Mouse (Mus musculus) hindbrain, postnatal 0 days (tissue): ENCODE data around the gene Nectin1. TPM values are rescaled to one million over a fixed set of nuclear protein-coding genes. Genes with fewer than 3 reads are reported as not detected.

ENCODE experiments used
- ATAC-seq: fragments of 200-750 bp; cut with Nextera tagmentation; 2 replicates; pipeline ENCODE4 v1.8.0; 2017; ENCODE audit warnings: mild to moderate bottlenecking, moderate TSS enrichment, moderate library complexity
- DNase-seq: peaks from one replicate; pipeline ENCODE4 v3.0.0-alpha.2; 2015; ENCODE audit warnings: low spot score
- H3K27ac ChIP-seq: fragments of 300-500 bp; sonication (generic); 2 replicates; pipeline ENCODE4 v1.5.1; 2014; ENCODE audit warnings: mild to moderate bottlenecking
- H3K27me3 ChIP-seq: fragments of 300-500 bp; sonication (generic); 2 replicates; pipeline ENCODE4 v1.6.1; 2014; ENCODE audit warnings: low read length, mixed read lengths; ENCODE audit not compliant: insufficient read depth
- H3K36me3 ChIP-seq: fragments of 300-500 bp; sonication (generic); 2 replicates; pipeline ENCODE4 v1.6.1; 2014; ENCODE audit warnings: low read length, mixed read lengths; ENCODE audit not compliant: insufficient read depth
- H3K4me1 ChIP-seq: fragments of 300-500 bp; sonication (generic); 2 replicates; pipeline ENCODE4 v1.6.1; 2014; ENCODE audit warnings: antibody characterized with exemption, low read length, mixed read lengths; ENCODE audit not compliant: insufficient read depth
- H3K4me2 ChIP-seq: fragments of 300-500 bp; sonication (generic); 2 replicates; pipeline ENCODE4 v1.6.1; 2014; ENCODE audit warnings: low read depth, mild to moderate bottlenecking, low read length, moderate library complexity, mixed read lengths
- H3K4me3 ChIP-seq: fragments of 300-500 bp; sonication (generic); 2 replicates; pipeline ENCODE4 v1.5.1; 2014; ENCODE audit warnings: low read length
- H3K9ac ChIP-seq: fragments of 300-500 bp; sonication (generic); replicated peaks from 2 replicates; pipeline ENCODE4 v1.6.1; 2014; ENCODE audit warnings: mild to moderate bottlenecking, low read length, moderate library complexity, mixed read lengths
- H3K9me3 ChIP-seq: fragments of 300-500 bp; sonication (generic); 2 replicates; pipeline ENCODE4 v1.6.1; 2016; ENCODE audit warnings: low read length, mixed read lengths
- CTCF ChIP-seq: IDR thresholded peaks from 2 replicates; pipeline ENCODE4 v1.5.1; 2016; ENCODE audit warnings: antibody characterized with exemption, control low read depth, low read depth
- WGBS: fragments of 180-500 bp; shearing (Covaris S2); extraction: QIAGEN DNeasy Blood & Tissue Kit; methylation state at CpG from one replicate; pipeline ENCODE4 v1.1.7; 2014; 5-methylcytosine and 5-hydroxymethylcytosine counted together
- polyA plus RNA-seq: library from polyadenylated mRNA; unstranded; fragments of >200 nt; fragmentation: Nextera tagmentation; extraction: Ambion mirVana; gene quantifications from 2 replicates; pipeline ENCODE4 v1.2.1, GENCODE M21; 2015
- total RNA-seq: library from RNA; depleted of rRNA; stranded (reverse); fragments of >200 nt; gene quantifications from 2 replicates; pipeline ENCODE4 v1.2.3, GENCODE M21; 2014

Gene Nectin1
- total and polyA plus RNA-seq, 2 experiments from 2014 or later, result 17.1 to 72.8 TPM

GRCm38 (mm10) chr9:43760078-43760477, 16.3 kb downstream of the Nectin1 start:
- H3K9ac ChIP-seq, result no peak overlapping the region
- WGBS, result 55% methylated on average over 12 of the region's 12 CpGs
- H3K36me3 ChIP-seq, result no peaks in the 10 kb centered on the region
- 0 out of 2 replicates have a peak overlapping the region, but pooled peaks have one; percentile 69 for H3K27ac ChIP-seq
- DNase-seq (no peak), ATAC-seq (no peak)
- H3K4me3 ChIP-seq, result no peak overlapping the region
- no peak for TF ChIP-seq CTCF
- peaks cover 20% of the 10 kb centered on the region for H3K4me1 ChIP-seq
- no peak overlapping the region for H3K4me2 ChIP-seq
- H3K9me3 ChIP-seq, result no peaks in the 10 kb centered on the region
- H3K27me3 ChIP-seq, result no peaks in the 10 kb centered on the region

- TF ChIP-seq CTCF, result no peak
- WGBS, result 37% methylated on average over 5 of the region's 5 CpGs
- Histone ChIP-seq H3K4me3 (no peak overlapping the region), H3K36me3 (no peaks in the 10 kb centered on the region), H3K4me2 (peak overlapping the region; percentile 37), H3K27ac (peak overlapping the region; percentile 69), H3K9me3 (no peaks in the 10 kb centered on the region), H3K9ac (0 out of 2 replicates have a peak overlapping the region, but pooled peaks have one; percentile 9), H3K27me3 (no peaks in the 10 kb centered on the region), H3K4me1 (peaks cover 25% of the 10 kb centered on the region)
- ATAC-seq (peak; percentile 83), DNase-seq (peak; percentile 90)
Observed at GRCm38 (mm10) chr9:43761181-43761820, 17.5 kb downstream of the Nectin1 start.

- Histone ChIP-seq H3K4me3 (no peak overlapping the region), H3K27ac (0 out of 2 replicates have a peak overlapping the region, but pooled peaks have one; percentile 69), H3K36me3 (no peaks in the 10 kb centered on the region), H3K27me3 (no peaks in the 10 kb centered on the region), H3K4me2 (no peak overlapping the region), H3K4me1 (peaks cover 25% of the 10 kb centered on the region), H3K9me3 (no peaks in the 10 kb centered on the region), H3K9ac (0 out of 2 replicates have a peak overlapping the region, but pooled peaks have one; percentile 9)
- ATAC-seq (no peak), DNase-seq (no peak)
- 73% methylated on average over 3 of the region's 3 CpGs for WGBS
- no peak for TF ChIP-seq CTCF
Observed at GRCm38 (mm10) chr9:43761941-43762340, 18.2 kb downstream of the Nectin1 start.

- Histone ChIP-seq H3K9ac (no peak overlapping the region), H3K9me3 (no peaks in the 10 kb centered on the region)
Observed at GRCm38 (mm10) chr9:43765419-43766179, 21.8 kb downstream of the Nectin1 start.

GRCm38 (mm10) chr9:43768779-43769178, 25.0 kb downstream of the Nectin1 start:
- no peak overlapping the region for H3K4me3 ChIP-seq
- no peaks in the 10 kb centered on the region for H3K36me3 ChIP-seq
- H3K27me3 ChIP-seq, result no peaks in the 10 kb centered on the region
- no peak for ATAC-seq
- peak; percentile 45 for DNase-seq
- H3K4me2 ChIP-seq, result no peak overlapping the region
- H3K9ac ChIP-seq, result no peak overlapping the region; the same call in 1 of the 2 replicates
- no peak overlapping the region for H3K27ac ChIP-seq
- WGBS, result 16% methylated on average over 4 of the region's 4 CpGs
- peaks cover 11% of the 10 kb centered on the region for H3K4me1 ChIP-seq
- H3K9me3 ChIP-seq, result no peaks in the 10 kb centered on the region
- TF ChIP-seq CTCF, result no peak

More at GRCm38 (mm10) chr9:43765419-43766179, 21.8 kb downstream of the Nectin1 start:
- ATAC-seq, result peak; percentile 20; the same call in 1 of the 2 replicates
- Histone ChIP-seq H3K4me2 (no peak overlapping the region), H3K36me3 (no peaks in the 10 kb centered on the region), H3K4me3 (no peak overlapping the region), H3K27me3 (no peaks in the 10 kb centered on the region), H3K4me1 (peaks cover 26% of the 10 kb centered on the region), H3K27ac (no peak overlapping the region; the same call in 1 of the 2 replicates)
- WGBS, result 53% methylated on average over 14 of the region's 14 CpGs
- DNase-seq, result no peak
- no peak for TF ChIP-seq CTCF

- no peak overlapping the region for H3K9ac ChIP-seq
- no peak overlapping the region for H3K27ac ChIP-seq
- no peak for TF ChIP-seq CTCF
- DNase-seq, result no peak
- H3K4me3 ChIP-seq, result no peak overlapping the region
- ATAC-seq, result no peak
- H3K9me3 ChIP-seq, result no peaks in the 10 kb centered on the region
- no peaks in the 10 kb centered on the region for H3K27me3 ChIP-seq
- H3K4me2 ChIP-seq, result no peak overlapping the region
- H3K36me3 ChIP-seq, result no peaks in the 10 kb centered on the region
- WGBS, result 70% methylated on average over 7 of the region's 7 CpGs
- H3K4me1 ChIP-seq, result peaks cover 11% of the 10 kb centered on the region
Observed at GRCm38 (mm10) chr9:43769228-43769627, 25.4 kb downstream of the Nectin1 start.
